Mouse (Mus musculus) ES-Bruce4 (cell line): ENCODE results near the gene Hip1r. TPM values are rescaled to one million over a fixed set of nuclear protein-coding genes. Genes with fewer than 3 reads are reported as not detected.

Source experiments
- H3K27ac ChIP-seq: 2 replicates; pipeline ENCODE4 v1.5.1; 2012; ENCODE audit warnings: low read length, inconsistent platforms; ENCODE audit not compliant: insufficient read depth
- H3K27me3 ChIP-seq: 2 replicates; pipeline ENCODE4 v1.6.1; 2012; ENCODE audit warnings: mild to moderate bottlenecking, low read length, inconsistent platforms; ENCODE audit not compliant: control insufficient read depth, poor library complexity, insufficient read depth, severe bottlenecking
- H3K36me3 ChIP-seq: 2 replicates; pipeline ENCODE4 v1.6.1; 2012; ENCODE audit warnings: inconsistent platforms, mild to moderate bottlenecking, low read length, moderate library complexity; ENCODE audit not compliant: control insufficient read depth, poor library complexity, insufficient read depth, severe bottlenecking
- H3K4me1 ChIP-seq: one replicate; pipeline ENCODE4 v1.8.1; 2011; ENCODE audit warnings: low read length; ENCODE audit not compliant: control insufficient read depth, insufficient read depth
- H3K4me3 ChIP-seq: 2 replicates; pipeline ENCODE4 v1.5.1; 2011; ENCODE audit warnings: low read depth, mild to moderate bottlenecking, low read length
- H3K9ac ChIP-seq: 2 replicates; pipeline ENCODE4 v1.6.1; 2012; ENCODE audit warnings: low read depth, mild to moderate bottlenecking, inconsistent platforms; ENCODE audit not compliant: poor library complexity, severe bottlenecking
- H3K9me3 ChIP-seq: replicated peaks from 2 replicates; pipeline ENCODE4 v1.6.1; 2012; ENCODE audit warnings: mild to moderate bottlenecking, low read length, inconsistent platforms; ENCODE audit not compliant: control insufficient read depth, poor library complexity, insufficient read depth, severe bottlenecking
- CTCF ChIP-seq: IDR thresholded peaks from one replicate; pipeline ENCODE4 v1.8.1; 2011; ENCODE audit warnings: low read depth, low read length
- EP300 ChIP-seq: IDR thresholded peaks from 2 replicates; pipeline ENCODE4 v1.6.1; 2011; ENCODE audit warnings: low read depth, low read length; ENCODE audit not compliant: insufficient read depth
- POLR2A ChIP-seq: IDR thresholded peaks from one replicate; pipeline ENCODE4 v1.8.1; 2011; ENCODE audit warnings: low read length; ENCODE audit not compliant: insufficient read depth
- polyA plus RNA-seq: library from polyadenylated mRNA; stranded (reverse); fragments of >200 nt; gene quantifications from 2 replicates; pipeline ENCODE4 v1.2.4, GENCODE M21; 2011; ENCODE audit warnings: low read depth; ENCODE audit not compliant: missing spikeins, insufficient read depth, insufficient read length

The Hip1r gene
- polyA plus RNA-seq, 1 experiment = 17.4 TPM

- no peak overlapping the region for H3K4me3 ChIP-seq
- TF ChIP-seq EP300 = no peak
- no peak for TF ChIP-seq POLR2A
- no peak for TF ChIP-seq CTCF
- H3K36me3 ChIP-seq = no peaks in the 10 kb centered on the region
- H3K9ac ChIP-seq = no peak overlapping the region
- no peaks in the 10 kb centered on the region for H3K9me3 ChIP-seq
- H3K4me1 ChIP-seq = no peaks in the 10 kb centered on the region
- no peaks in the 10 kb centered on the region for H3K27me3 ChIP-seq
- no peak overlapping the region for H3K27ac ChIP-seq
These were observed 3.8 kb downstream of the Hip1r start for GRCm38 (mm10) chr5:123977231-123977630.

GRCm38 (mm10) chr5:123978131-123978530, 4.7 kb downstream of the Hip1r start:
- no peak for TF ChIP-seq EP300
- no peak for TF ChIP-seq CTCF
- no peak for TF ChIP-seq POLR2A
- H3K4me1 ChIP-seq = no peaks in the 10 kb centered on the region
- no peaks in the 10 kb centered on the region for H3K27me3 ChIP-seq
- no peaks in the 10 kb centered on the region for H3K9me3 ChIP-seq
- H3K36me3 ChIP-seq = no peaks in the 10 kb centered on the region
- H3K27ac ChIP-seq = no peak overlapping the region
- H3K9ac ChIP-seq = no peak overlapping the region
- no peak overlapping the region for H3K4me3 ChIP-seq

GRCm38 (mm10) chr5:123979221-123979979, 6.0 kb downstream of the Hip1r start:
- H3K27ac ChIP-seq = no peak overlapping the region
- no peaks in the 10 kb centered on the region for H3K4me1 ChIP-seq
- H3K36me3 ChIP-seq = no peaks in the 10 kb centered on the region
- H3K9ac ChIP-seq = no peak overlapping the region
- no peak for TF ChIP-seq POLR2A
- TF ChIP-seq CTCF = no peak
- no peak for TF ChIP-seq EP300
- H3K4me3 ChIP-seq = no peak overlapping the region
- no peaks in the 10 kb centered on the region for H3K27me3 ChIP-seq
- H3K9me3 ChIP-seq = no peaks in the 10 kb centered on the region

GRCm38 (mm10) chr5:123979980-123980369, 6.5 kb downstream of the Hip1r start:
- Histone ChIP-seq H3K27ac (no peak overlapping the region), H3K9me3 (no peaks in the 10 kb centered on the region), H3K4me1 (no peaks in the 10 kb centered on the region), H3K36me3 (no peaks in the 10 kb centered on the region), H3K27me3 (no peaks in the 10 kb centered on the region), H3K9ac (no peak overlapping the region), H3K4me3 (no peak overlapping the region)
- TF ChIP-seq CTCF (no peak), EP300 (no peak), POLR2A (no peak)

GRCm38 (mm10) chr5:123980521-123981249, 7.3 kb downstream of the Hip1r start:
- Histone ChIP-seq H3K4me1 (no peaks in the 10 kb centered on the region), H3K36me3 (no peaks in the 10 kb centered on the region), H3K27ac (no peak overlapping the region), H3K4me3 (no peak overlapping the region), H3K27me3 (no peaks in the 10 kb centered on the region), H3K9me3 (no peaks in the 10 kb centered on the region), H3K9ac (no peak overlapping the region)
- TF ChIP-seq EP300 (no peak), POLR2A (no peak), CTCF (no peak)

- H3K4me1 ChIP-seq = no peaks in the 10 kb centered on the region
- TF ChIP-seq EP300 = no peak
- no peak for TF ChIP-seq POLR2A
- no peak for TF ChIP-seq CTCF
- H3K36me3 ChIP-seq = no peaks in the 10 kb centered on the region
- no peak overlapping the region for H3K9ac ChIP-seq
- H3K27ac ChIP-seq = no peak overlapping the region
- no peaks in the 10 kb centered on the region for H3K27me3 ChIP-seq
- H3K9me3 ChIP-seq = no peaks in the 10 kb centered on the region
- no peak overlapping the region for H3K4me3 ChIP-seq
These were observed 7.8 kb downstream of the Hip1r start for GRCm38 (mm10) chr5:123981250-123981554.
